In the genomic region with DNA sequence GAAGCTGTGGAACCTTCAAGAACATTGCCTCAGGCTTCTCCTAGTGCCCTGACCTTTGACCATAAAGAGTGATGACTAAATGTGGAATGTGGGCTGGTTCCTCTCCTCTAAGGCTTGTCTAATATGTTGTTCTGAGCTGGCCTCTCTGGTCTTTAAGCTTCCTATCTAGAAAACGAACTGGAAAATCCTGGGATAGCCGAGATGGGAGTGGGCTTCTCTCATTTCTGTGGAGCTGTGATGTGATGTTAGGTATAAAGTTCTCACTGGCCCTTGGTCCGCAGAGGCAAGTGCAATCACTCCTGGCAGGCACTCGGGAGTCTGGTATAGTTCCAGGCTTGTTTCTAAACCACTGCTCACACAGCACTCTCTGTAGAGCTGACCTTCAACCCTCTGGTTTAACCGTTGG, we compare ENCODE assay signal across 11 mouse cellular contexts. TPM values are rescaled to one million over a fixed set of nuclear protein-coding genes. Genes with fewer than 3 reads are reported as not detected.
A peak's percentile ranks its signal among the peaks of the same experiment; 100 is the strongest.
DNase-seq lines count a peak whose midpoint lies in the region; ATAC-seq lines count a peak whose summit lies in the region.
"Had no signal": no experiment of that assay in that cellular context is flagged by ENCODE, and none has a peak within 500 bp of the region (broad histone marks: within the 10 kb centered on the region; RNA-seq: fewer than 3 reads in every experiment).

No protein-coding gene starts in this region.

- peaks cover 7% of the 10 kb centered on the region for H3K9me3 ChIP-seq in heart, embryonic 12.5 days (replicated peaks)
- H3K9me3 ChIP-seq in midbrain, embryonic 15.5 days, result 0 out of 2 replicates have a peak, but pooled peaks cover 2% of the 10 kb centered on the region

- WGBS in heart, embryonic 12.5 days, result 63% methylated on average over 5 of the region's 5 CpGs
- 81% methylated on average over 5 of the region's 5 CpGs for WGBS in midbrain, embryonic 15.5 days

- H3K4me1 ChIP-seq in heart, embryonic 12.5 days (replicated peaks), result no peaks in the 10 kb centered on the region
- no peaks in the 10 kb centered on the region for H3K4me1 ChIP-seq in midbrain, embryonic 15.5 days

- no peak overlapping the region for H3K27ac ChIP-seq in heart, embryonic 12.5 days (ENCODE audit: poor library complexity, severe bottlenecking)
- no peak overlapping the region for H3K27ac ChIP-seq in midbrain, embryonic 15.5 days

- no peak overlapping the region for H3K9ac ChIP-seq in heart, embryonic 12.5 days
- no peak overlapping the region for H3K9ac ChIP-seq in midbrain, embryonic 15.5 days

- H3K36me3 ChIP-seq in heart, embryonic 12.5 days, result no peaks in the 10 kb centered on the region; the same call in 1 of the 2 replicates
- no peaks in the 10 kb centered on the region for H3K36me3 ChIP-seq in midbrain, embryonic 15.5 days (replicated peaks)

- H3K4me2 ChIP-seq in heart, embryonic 12.5 days, result no peak overlapping the region
- no peak overlapping the region for H3K4me2 ChIP-seq in midbrain, embryonic 15.5 days

- H3K4me3 ChIP-seq in heart, embryonic 12.5 days, result no peak overlapping the region
- H3K4me3 ChIP-seq in midbrain, embryonic 15.5 days, result no peak overlapping the region

- no peaks in the 10 kb centered on the region for H3K27me3 ChIP-seq in heart, embryonic 12.5 days (replicated peaks)
- H3K27me3 ChIP-seq in midbrain, embryonic 15.5 days (replicated peaks), result no peaks in the 10 kb centered on the region

- ATAC-seq in heart, embryonic 12.5 days (ENCODE audit: insufficient number of reproducible peaks, low FRiP score), result no peak
- no peak for ATAC-seq in midbrain, embryonic 15.5 days (replicated peaks)

- DNase-seq in heart, adult 8-10 months (ENCODE audit: low spot score), result peak; percentile 27
- peak; percentile 31 for DNase-seq in Muller cell, postnatal 12 days (ENCODE audit: inconsistent ontology term)
- DNase-seq in adrenal gland, postnatal 36 days, result peak; percentile 14 to 42
- peak; percentile 7 for DNase-seq in lung, postnatal 10 days
- no peak for DNase-seq in spleen, adult 12 weeks (ENCODE audit: low spot score)
- no peak for DNase-seq in thymus, postnatal 0 days (ENCODE audit: low spot score)
- DNase-seq: cerebellum, postnatal 36 days; heart, postnatal 14 days; thymus, adult 18-20 months had no signal

RNA-seq across cellular contexts. Expression of gene Ccng2, which starts 29.3 kb away (rescaled TPM):
- 10 to 100 TPM; 10.4 to 12.9 (median 11.6) TPM for total RNA-seq in heart, adult 8-10 months (2022)
- polyA plus RNA-seq in heart, embryonic 12.5 days (2016; fragmentation: Nextera tagmentation; extraction: Ambion mirVana), result 48.0 and 49.0 TPM in 2 replicates
- 10 to 100 TPM; 23.4 to 32.6 TPM for total RNA-seq in adrenal gland, postnatal 36 days (2021)
- 120 and 123 TPM in 2 replicates for polyA plus RNA-seq in thymus, postnatal 0 days (2015; fragmentation: Nextera tagmentation; extraction: Ambion mirVana)
- 83.0 and 92.7 TPM in 2 replicates for polyA plus RNA-seq in midbrain, embryonic 15.5 days (2015; fragmentation: Nextera tagmentation; extraction: Ambion mirVana)

Comparison
In these comparisons a context has a peak if more than half of its experiments do, and no peak if none do; other contexts are left out.
1. DNase-seq: peak in heart, adult 8-10 months (single experiment), Muller cell, postnatal 12 days (single experiment), adrenal gland, postnatal 36 days (2 of 2) and lung, postnatal 10 days (single experiment); none in spleen, adult 12 weeks (single experiment) and thymus, postnatal 0 days (single experiment).